Mouse (Mus musculus) myocyte (in vitro differentiated cells): ENCODE results near the gene Zfp277. TPM values are rescaled to one million over a fixed set of nuclear protein-coding genes. Genes with fewer than 3 reads are reported as not detected.

Experiments
- H3K27me3 ChIP-seq: one replicate; pipeline ENCODE4 v1.6.1; 2011; ENCODE audit not compliant: control insufficient read depth, insufficient read depth, insufficient read length
- H3K36me3 ChIP-seq: one replicate; pipeline ENCODE4 v1.6.1; 2011; ENCODE audit not compliant: control insufficient read depth, insufficient read depth
- H3K4me2 ChIP-seq: one replicate; pipeline ENCODE4 v1.6.1; 2011; ENCODE audit warnings: low read depth, control low read depth
- H3K4me3 ChIP-seq: one replicate; pipeline ENCODE4 v1.5.1; 2011; ENCODE audit warnings: mild to moderate bottlenecking, control low read depth, moderate library complexity
- H3K79me2 ChIP-seq: one replicate; pipeline ENCODE4 v1.6.1; 2011; ENCODE audit not compliant: control insufficient read depth, insufficient read depth
- H3ac ChIP-seq: one replicate; pipeline ENCODE4 v1.6.1; 2011; ENCODE audit not compliant: control insufficient read depth, insufficient read length
- CEBPB ChIP-seq: IDR thresholded peaks from 2 replicates; pipeline ENCODE4 v1.6.1; 2011; ENCODE audit warnings: mild to moderate bottlenecking, moderate library complexity; ENCODE audit not compliant: poor library complexity, insufficient read depth, severe bottlenecking
- E2F4 ChIP-seq: IDR thresholded peaks from one replicate; pipeline ENCODE4 v1.6.1; 2011; ENCODE audit warnings: mild to moderate bottlenecking, control low read depth, moderate library complexity; ENCODE audit not compliant: insufficient read depth
- MAX ChIP-seq: IDR thresholded peaks from one replicate; pipeline ENCODE4 v1.6.1; 2011; ENCODE audit warnings: low read depth, mild to moderate bottlenecking, control low read depth
- MYOD1 ChIP-seq, 3 experiments: IDR thresholded peaks; one replicate each; pipeline ENCODE4 v1.6.1; 2011; ENCODE audit warnings: control low read depth in 2 of 3, low read depth in 2 of 3, mild to moderate bottlenecking in 2 of 3, moderate library complexity in 1 of 3; ENCODE audit not compliant: insufficient read length in 2 of 3, control insufficient read depth in 1 of 3
- MYOG ChIP-seq, 3 experiments: IDR thresholded peaks; one replicate each; pipeline ENCODE4 v1.6.1; 2011; ENCODE audit warnings: control low read depth in 2 of 3, low read depth in 2 of 3, mild to moderate bottlenecking in 2 of 3; ENCODE audit not compliant: insufficient read length in 2 of 3, control insufficient read depth in 1 of 3, insufficient read depth in 1 of 3
- POLR2A ChIP-seq: IDR thresholded peaks from one replicate; pipeline ENCODE4 v1.6.1; 2011; ENCODE audit warnings: low read depth, mild to moderate bottlenecking, control low read depth, moderate library complexity; ENCODE audit not compliant: insufficient read length
- POLR2AphosphoS2 ChIP-seq: IDR thresholded peaks from one replicate; pipeline ENCODE4 v1.6.1; 2011; ENCODE audit warnings: low read depth, control low read depth; ENCODE audit not compliant: insufficient read length
- REST ChIP-seq: IDR thresholded peaks from one replicate; pipeline ENCODE4 v1.6.1; 2011; ENCODE audit warnings: mild to moderate bottlenecking, control low read depth, moderate library complexity; ENCODE audit not compliant: insufficient read depth, insufficient read length
- SRF ChIP-seq: IDR thresholded peaks from one replicate; pipeline ENCODE4 v1.6.1; 2011; ENCODE audit warnings: low read depth; ENCODE audit not compliant: control insufficient read depth, insufficient read length
- TCF12 ChIP-seq: IDR thresholded peaks from one replicate; pipeline ENCODE4 v1.6.1; 2011; ENCODE audit warnings: mild to moderate bottlenecking, control low read depth; ENCODE audit not compliant: poor library complexity, insufficient read depth, severe bottlenecking
- TCF3 ChIP-seq: IDR thresholded peaks from one replicate; pipeline ENCODE4 v1.6.1; 2011; ENCODE audit warnings: low read depth, control low read depth; ENCODE audit not compliant: insufficient read length
- USF1 ChIP-seq: IDR thresholded peaks from one replicate; pipeline ENCODE4 v1.6.1; 2011; ENCODE audit warnings: low read depth, mild to moderate bottlenecking, control low read depth, moderate library complexity
- polyA plus RNA-seq: library from polyadenylated mRNA; unstranded; fragments of >200 nt; fragmentation: generic; extraction: Trizol; gene quantifications from one replicate; pipeline ENCODE4 v1.2.1, GENCODE M21; 2012; ENCODE audit warnings: missing spikeins

The Zfp277 gene
- polyA plus RNA-seq, 1 experiment, result 12.0 TPM

- TF ChIP-seq SRF (no peak), POLR2A (no peak), MYOD1 (IDR thresholded peaks at IDR 0.05; ENCODE audit: control insufficient read depth in 1 of 3, insufficient read length in 2 of 3, low read depth in 2 of 3) (no peak), MAX (no peak), USF1 (no peak), TCF12 (no peak), CEBPB (no peak), MYOG (IDR thresholded peaks at IDR 0.05; ENCODE audit: control insufficient read depth in 1 of 3, insufficient read depth in 1 of 3, insufficient read length in 2 of 3, low read depth in 2 of 3) (no peak)
- Histone ChIP-seq H3K4me2 (no peak overlapping the region), H3ac (no peak overlapping the region), H3K4me3 (no peak overlapping the region), H3K27me3 (no peaks in the 10 kb centered on the region), H3K36me3 (no peaks in the 10 kb centered on the region), H3K79me2 (no peaks in the 10 kb centered on the region)
Observed at GRCm38 (mm10) chr12:40427606-40428005, 18.1 kb downstream of the Zfp277 start.

DNA sequence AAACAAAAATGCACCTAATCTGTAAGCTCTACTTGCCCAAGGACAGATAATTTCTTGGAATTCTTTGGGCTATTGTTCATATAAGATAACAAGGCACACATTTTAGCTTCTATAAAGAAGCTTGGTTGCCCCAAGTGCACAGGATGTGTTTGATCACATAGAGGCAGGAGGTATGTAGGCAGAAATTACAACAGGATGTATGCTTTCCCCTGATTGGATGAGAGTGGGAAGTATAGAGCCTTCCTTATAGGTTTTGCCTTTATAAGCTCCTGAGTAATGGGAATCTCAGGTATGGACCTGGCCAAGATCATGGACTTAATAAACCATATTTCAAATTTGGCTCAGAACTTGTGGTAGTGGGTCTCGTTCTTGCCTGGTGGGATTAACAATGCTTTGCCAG is 20.7 kb downstream of the Zfp277 start:
- H3K36me3 ChIP-seq, result no peaks in the 10 kb centered on the region
- no peaks in the 10 kb centered on the region for H3K27me3 ChIP-seq
- no peak overlapping the region for H3K4me2 ChIP-seq
- no peak overlapping the region for H3K4me3 ChIP-seq
- no peaks in the 10 kb centered on the region for H3K79me2 ChIP-seq
- H3ac ChIP-seq, result no peak overlapping the region
- TF ChIP-seq TCF3 (no peak), POLR2A (no peak), SRF (no peak), MYOG (IDR thresholded peaks at IDR 0.05; ENCODE audit: control insufficient read depth in 1 of 3, insufficient read depth in 1 of 3, insufficient read length in 2 of 3, low read depth in 2 of 3) (no peak), MAX (no peak), POLR2AphosphoS2 (no peak), USF1 (no peak), E2F4 (no peak)

DNA sequence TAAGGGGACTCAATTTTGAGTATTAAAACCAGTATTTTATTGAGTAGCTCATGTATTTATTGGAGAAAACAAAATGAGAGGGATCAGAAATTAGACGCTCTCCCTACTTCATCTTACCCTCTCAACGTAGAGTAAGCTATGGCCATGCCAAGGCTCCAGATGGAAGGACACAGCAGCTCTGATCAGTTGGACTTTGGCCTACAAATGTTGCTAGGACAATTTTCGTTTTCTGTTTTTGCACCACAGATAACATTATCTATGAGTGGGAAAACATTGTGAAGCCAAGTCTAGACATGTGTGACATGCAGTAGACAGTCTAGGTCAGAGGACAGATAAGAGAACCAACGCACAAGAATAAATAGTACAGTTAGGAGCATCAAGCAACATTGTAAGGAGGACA is 28.4 kb downstream of the Zfp277 start:
- Histone ChIP-seq H3K4me2 (no peak overlapping the region), H3ac (no peak overlapping the region), H3K79me2 (no peaks in the 10 kb centered on the region), H3K27me3 (no peaks in the 10 kb centered on the region), H3K36me3 (no peaks in the 10 kb centered on the region), H3K4me3 (no peak overlapping the region)
- TF ChIP-seq POLR2A, result no peak
- TF ChIP-seq SRF, result no peak
- no peak for TF ChIP-seq TCF12
- no peak for TF ChIP-seq E2F4
- TF ChIP-seq MAX, result no peak
- TF ChIP-seq POLR2AphosphoS2, result no peak
- TF ChIP-seq MYOD1 (IDR thresholded peaks at IDR 0.05; ENCODE audit: control insufficient read depth in 1 of 3, insufficient read length in 2 of 3, low read depth in 2 of 3), result no peak
- no peak for TF ChIP-seq REST
- TF ChIP-seq CEBPB, result no peak
- TF ChIP-seq MYOG (IDR thresholded peaks at IDR 0.05; ENCODE audit: control insufficient read depth in 1 of 3, insufficient read depth in 1 of 3, insufficient read length in 2 of 3, low read depth in 2 of 3), result no peak
- TF ChIP-seq USF1, result no peak
- no peak for TF ChIP-seq TCF3

DNA sequence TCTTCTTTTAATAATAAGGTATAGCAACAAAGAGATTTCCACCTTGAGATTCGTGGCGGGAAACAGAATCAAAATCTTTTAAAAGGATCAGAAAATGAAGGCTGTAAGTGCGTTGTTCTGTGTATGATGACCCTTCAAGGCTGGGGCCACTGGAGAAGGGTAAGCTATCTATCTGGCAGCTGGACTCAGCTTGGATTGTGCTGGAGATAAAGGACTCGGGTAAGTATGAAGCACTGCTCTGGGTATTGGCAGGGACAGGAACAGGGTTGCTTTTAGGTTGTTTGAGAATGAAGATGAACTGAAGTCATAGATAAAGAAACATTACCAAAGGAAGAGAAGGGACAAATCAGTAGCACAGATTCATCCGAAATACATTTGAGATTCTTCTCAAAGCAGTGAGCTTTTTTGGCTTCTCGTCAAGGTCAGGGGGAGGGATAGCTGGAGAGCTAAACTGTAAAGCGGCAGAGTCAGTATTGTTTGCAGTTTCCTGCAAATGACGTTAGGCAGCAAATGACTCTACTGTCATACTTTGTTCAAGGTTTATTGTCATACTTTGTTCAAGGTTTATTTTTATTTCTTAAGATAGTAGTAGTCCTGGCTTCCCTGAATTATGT is 30.3 kb downstream of the Zfp277 start:
- no peak for TF ChIP-seq E2F4
- TF ChIP-seq POLR2AphosphoS2, result no peak
- no peak for TF ChIP-seq CEBPB
- no peak for TF ChIP-seq MYOD1 (IDR thresholded peaks at IDR 0.05; ENCODE audit: control insufficient read depth in 1 of 3, insufficient read length in 2 of 3, low read depth in 2 of 3)
- no peak for TF ChIP-seq SRF
- TF ChIP-seq USF1, result no peak
- no peak for TF ChIP-seq POLR2A
- no peak for TF ChIP-seq REST
- TF ChIP-seq TCF3, result no peak
- no peak for TF ChIP-seq MAX
- TF ChIP-seq MYOG (IDR thresholded peaks at IDR 0.05; ENCODE audit: control insufficient read depth in 1 of 3, insufficient read depth in 1 of 3, insufficient read length in 2 of 3, low read depth in 2 of 3), result no peak
- no peak for TF ChIP-seq TCF12
- H3K4me3 ChIP-seq, result no peak overlapping the region

GRCm38 (mm10) chr12:40414682-40415311 is 30.9 kb downstream of the Zfp277 start:
- TF ChIP-seq POLR2AphosphoS2, result no peak
- TF ChIP-seq E2F4, result no peak
- no peak for TF ChIP-seq SRF
- no peak for TF ChIP-seq TCF12
- H3K36me3 ChIP-seq, result no peaks in the 10 kb centered on the region

More for the DNA sequence above, 30.3 kb downstream of the Zfp277 start:
- Histone ChIP-seq H3ac (no peak overlapping the region), H3K36me3 (no peaks in the 10 kb centered on the region), H3K27me3 (no peaks in the 10 kb centered on the region), H3K4me2 (no peak overlapping the region), H3K79me2 (no peaks in the 10 kb centered on the region)

More at GRCm38 (mm10) chr12:40414682-40415311, 30.9 kb downstream of the Zfp277 start:
- Histone ChIP-seq H3ac (no peak overlapping the region), H3K4me2 (no peak overlapping the region), H3K27me3 (no peaks in the 10 kb centered on the region), H3K79me2 (no peaks in the 10 kb centered on the region), H3K4me3 (no peak overlapping the region)
